Mouse (Mus musculus) megakaryocyte progenitor cell, adult 5-6 weeks (primary cell): ENCODE data around the gene Add2. TPM values are rescaled to one million over a fixed set of nuclear protein-coding genes. Genes with fewer than 3 reads are reported as not detected.
A peak's percentile ranks its signal among the peaks of the same experiment; 100 is the strongest.

Source experiments
- ATAC-seq: replicated peaks from 2 replicates; pipeline ENCODE4 v1.8.0; 2016; ENCODE audit warnings: mild to moderate bottlenecking, moderate TSS enrichment, inconsistent platforms; ENCODE audit not compliant: poor library complexity
- total RNA-seq, 2 experiments: library from RNA; stranded (forward) in 1 of 2; stranded (reverse) in 1 of 2; fragments of 157-497, 149-512 nt in 1 of 2; fragments of 200-1000 nt in 1 of 2; gene quantifications; 2 replicates each; pipeline versions ENCODE4 v1.2.3 to v1.2.4; 2015 to 2017

Gene Add2
- total RNA-seq, 2 experiments from 2014 or later = 4.6 to 6.7 TPM

GRCm38 (mm10) chr6:86078361-86079010 is 50.0 kb downstream of the Add2 start:
- ATAC-seq = no peak

- ATAC-seq = peak; percentile 32; the same call in 1 of the 2 replicates
These were observed 50.8 kb downstream of the Add2 start for GRCm38 (mm10) chr6:86079323-86079722.

- ATAC-seq = peak; percentile 64
These were observed 57.0 kb downstream of the Add2 start for GRCm38 (mm10) chr6:86085518-86085917.

- ATAC-seq = no peak
These were observed 58.5 kb downstream of the Add2 start for GRCm38 (mm10) chr6:86086851-86087571.

GRCm38 (mm10) chr6:86087813-86088212 is 59.3 kb downstream of the Add2 start:
- ATAC-seq = no peak

GRCm38 (mm10) chr6:86094202-86094838 is 65.8 kb downstream of the Add2 start:
- ATAC-seq = peak; percentile 33; the same call in 1 of the 2 replicates

- 0 out of 2 replicates have a peak, but pooled peaks have one; percentile 3 for ATAC-seq
These were observed 67.0 kb downstream of the Add2 start for GRCm38 (mm10) chr6:86095518-86095917.

GRCm38 (mm10) chr6:86096733-86097132 is 68.3 kb downstream of the Add2 start:
- ATAC-seq = no peak

GRCm38 (mm10) chr6:86097155-86097554 is 68.7 kb downstream of the Add2 start:
- ATAC-seq = no peak

- no peak for ATAC-seq
These were observed 70.5 kb downstream of the Add2 start for GRCm38 (mm10) chr6:86099003-86099402.

GRCm38 (mm10) chr6:86101451-86101850 is 73.0 kb downstream of the Add2 start:
- ATAC-seq = no peak

- ATAC-seq = no peak
These were observed 74.4 kb downstream of the Add2 start for GRCm38 (mm10) chr6:86102874-86103273.

GRCm38 (mm10) chr6:86103614-86104013 is 75.1 kb downstream of the Add2 start:
- peak; percentile 28 for ATAC-seq

- no peak for ATAC-seq
These were observed 76.2 kb downstream of the Add2 start for GRCm38 (mm10) chr6:86104719-86105118.

- no peak for ATAC-seq
These were observed 77.6 kb downstream of the Add2 start for GRCm38 (mm10) chr6:86106045-86106444.

- peak; percentile 50 for ATAC-seq
These were observed 78.6 kb downstream of the Add2 start for GRCm38 (mm10) chr6:86107101-86107500.

- no peak for ATAC-seq
These were observed 87.4 kb downstream of the Add2 start for GRCm38 (mm10) chr6:86115843-86116242.

- no peak for ATAC-seq
These were observed 94.6 kb downstream of the Add2 start for GRCm38 (mm10) chr6:86123057-86123456.

GRCm38 (mm10) chr6:86125761-86126160 is 97.3 kb downstream of the Add2 start:
- no peak for ATAC-seq

GRCm38 (mm10) chr6:86126953-86127581 is 98.6 kb downstream of the Add2 start:
- peak; percentile 32; the same call in 1 of the 2 replicates for ATAC-seq

- ATAC-seq = peak; percentile 62
These were observed 100.0 kb downstream of the Add2 start for GRCm38 (mm10) chr6:86128504-86128903.
